Mouse (Mus musculus): ENCODE results near the gene Zfp467. TPM values are rescaled to one million over a fixed set of nuclear protein-coding genes. Genes with fewer than 3 reads are reported as not detected.

The Zfp467 gene
- total RNA-seq, 2 experiments from 2014 or later, result 1.9 TPM; not detected in 1

DNA sequence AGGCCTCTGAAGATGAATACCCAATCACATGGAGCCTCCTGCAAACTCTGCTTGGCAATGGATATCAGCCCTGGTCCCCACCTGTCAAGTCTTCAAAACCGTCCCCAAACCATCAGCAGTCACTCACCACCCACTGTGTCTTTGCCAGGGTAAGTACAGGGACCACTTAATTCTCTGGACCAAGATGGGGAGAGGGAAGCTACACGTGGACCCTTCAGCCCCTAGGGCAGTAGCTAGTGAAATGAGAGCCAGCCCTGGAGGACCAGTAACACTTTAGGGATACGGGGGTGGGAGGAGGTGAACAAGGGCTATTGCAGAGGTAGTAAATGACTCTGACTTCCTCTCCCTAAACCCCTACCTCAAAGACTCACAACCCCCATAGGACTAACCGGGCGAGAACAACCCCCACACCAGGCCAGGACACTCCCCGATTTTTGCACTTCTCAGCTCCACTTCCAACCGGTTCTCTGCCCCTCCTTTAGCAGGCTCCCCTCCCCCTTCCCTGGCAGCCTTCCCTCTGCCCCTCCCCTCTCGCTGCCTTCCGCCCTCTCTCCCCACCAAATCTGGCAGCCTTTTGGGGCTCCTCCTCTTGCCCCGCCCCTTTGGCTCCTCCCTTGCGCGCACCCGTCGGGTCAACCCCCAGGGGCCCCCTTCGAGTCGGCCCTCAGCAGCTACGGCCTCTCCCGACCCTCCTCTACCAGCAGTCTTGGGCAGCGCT lies 1.9 kb downstream of the Zfp467 start:
- ATAC-seq (replicated peaks; ENCODE audit: low FRiP score, poor library complexity, severe bottlenecking), result no peak

- no peak for ATAC-seq (replicated peaks; ENCODE audit: low FRiP score, poor library complexity, severe bottlenecking)
These were observed 5.2 kb downstream of the Zfp467 start for GRCm38 (mm10) chr6:48440306-48441014.

- ATAC-seq (replicated peaks; ENCODE audit: low FRiP score, poor library complexity, severe bottlenecking), result no peak
These were observed 6.0 kb downstream of the Zfp467 start for GRCm38 (mm10) chr6:48439654-48440053.

DNA sequence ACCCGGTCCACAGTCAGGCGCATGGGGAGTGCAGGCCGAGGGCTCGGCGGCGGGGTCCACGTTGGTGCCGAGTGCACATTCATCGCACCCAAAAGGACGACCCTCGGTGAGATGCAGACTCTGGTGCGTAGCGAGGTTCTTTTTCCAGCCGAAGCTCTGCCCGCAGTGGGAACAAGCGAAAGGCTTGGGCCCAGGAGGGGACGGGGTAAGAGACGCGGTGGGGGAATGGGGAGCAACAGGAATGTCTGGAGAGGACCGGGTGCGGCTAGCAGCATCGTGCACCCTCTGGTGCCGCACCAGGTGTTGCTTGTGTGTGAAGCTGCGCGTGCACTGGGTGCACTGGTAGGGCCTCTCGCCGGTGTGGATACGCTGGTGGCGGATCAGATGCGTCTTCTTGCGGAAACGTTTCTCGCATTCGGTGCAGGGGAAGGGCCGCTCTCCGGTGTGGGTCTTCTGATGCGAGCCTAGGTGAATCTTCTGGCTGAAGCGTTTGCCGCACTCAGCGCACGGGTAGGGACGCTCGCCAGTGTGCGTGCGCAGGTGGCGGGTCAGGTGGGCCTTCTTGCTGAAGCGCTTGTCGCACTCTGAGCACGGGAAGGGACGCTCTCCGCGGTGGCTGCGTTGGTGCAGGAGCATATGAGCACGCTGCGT lies 7.0 kb downstream of the Zfp467 start:
- ATAC-seq (replicated peaks; ENCODE audit: low FRiP score, poor library complexity, severe bottlenecking), result no peak

GRCm38 (mm10) chr6:48437679-48438376 lies 7.8 kb downstream of the Zfp467 start:
- ATAC-seq (replicated peaks; ENCODE audit: low FRiP score, poor library complexity, severe bottlenecking), result no peak

- no peak for ATAC-seq (replicated peaks; ENCODE audit: low FRiP score, poor library complexity, severe bottlenecking)
These were observed 9.8 kb downstream of the Zfp467 start for GRCm38 (mm10) chr6:48435706-48436349.

- no peak for ATAC-seq (replicated peaks; ENCODE audit: low FRiP score, poor library complexity, severe bottlenecking)
These were observed 10.5 kb downstream of the Zfp467 start for GRCm38 (mm10) chr6:48435111-48435510.

DNA sequence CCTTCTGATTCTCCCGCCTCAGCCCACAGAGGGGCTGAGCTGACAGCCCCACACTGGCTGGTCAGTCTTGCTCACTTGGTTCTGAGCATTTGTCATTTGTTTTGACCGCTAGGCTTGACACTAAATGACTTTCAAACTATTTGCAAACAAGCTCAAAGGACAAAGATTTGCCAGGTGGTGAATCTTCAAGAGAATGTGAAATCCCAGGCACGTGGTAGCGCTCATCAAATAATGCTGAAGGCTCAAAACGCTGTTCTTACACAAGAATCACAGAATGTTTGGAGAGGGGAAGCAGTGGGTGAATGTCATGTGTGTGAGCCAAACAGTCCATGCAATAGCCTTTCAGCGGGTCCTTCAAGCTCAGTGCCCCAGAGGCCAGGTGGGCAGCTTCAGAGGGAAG lies 11.0 kb downstream of the Zfp467 start:
- no peak for ATAC-seq (replicated peaks; ENCODE audit: low FRiP score, poor library complexity, severe bottlenecking)

DNA sequence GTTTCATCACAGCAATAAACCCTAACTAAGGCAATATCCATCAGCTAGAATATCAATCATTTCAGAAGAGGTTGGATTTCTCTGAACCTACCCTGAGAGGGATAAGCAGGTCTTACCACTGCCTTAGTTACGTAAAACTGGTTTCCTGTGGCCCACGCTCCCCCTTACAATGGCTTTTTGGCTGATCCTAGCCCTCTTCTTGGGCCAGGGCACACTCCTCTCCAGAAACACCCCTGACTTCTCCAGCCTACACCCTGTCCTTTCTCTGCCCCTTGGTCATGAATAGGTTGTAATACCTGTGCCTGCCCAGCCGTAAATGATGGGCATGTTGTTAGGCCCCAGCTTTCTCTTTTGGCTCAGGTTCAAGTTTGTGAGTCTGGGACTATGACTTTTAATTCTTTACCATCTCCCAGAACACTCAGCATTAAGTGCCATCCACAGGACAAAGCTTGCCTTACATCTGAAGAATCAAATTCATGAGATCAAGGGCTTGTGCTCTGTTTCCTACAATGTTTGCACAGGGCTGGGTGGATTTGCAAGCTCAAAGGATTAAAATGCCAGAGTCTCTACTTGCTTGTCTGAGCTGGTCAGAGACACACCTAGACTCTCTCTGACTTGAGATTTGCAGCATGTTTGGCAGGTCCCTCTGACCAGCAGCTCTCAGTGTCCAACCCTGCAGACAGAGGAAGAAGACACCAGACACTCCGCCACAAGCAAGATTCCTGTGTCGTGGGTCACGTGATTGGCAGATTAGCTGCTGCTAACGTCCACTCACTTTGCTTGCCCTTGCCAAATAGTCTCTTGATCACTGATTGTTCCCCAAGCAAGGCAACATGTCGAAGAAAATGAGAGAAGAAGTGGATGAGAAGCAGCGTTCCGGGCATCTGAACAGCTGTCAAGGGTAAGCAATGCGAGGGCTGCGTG lies 12.5 kb downstream of the Zfp467 start:
- no peak for ATAC-seq (replicated peaks; ENCODE audit: low FRiP score, poor library complexity, severe bottlenecking)

GRCm38 (mm10) chr6:48430748-48431147 lies 14.9 kb downstream of the Zfp467 start:
- no peak for ATAC-seq (replicated peaks; ENCODE audit: low FRiP score, poor library complexity, severe bottlenecking)

DNA sequence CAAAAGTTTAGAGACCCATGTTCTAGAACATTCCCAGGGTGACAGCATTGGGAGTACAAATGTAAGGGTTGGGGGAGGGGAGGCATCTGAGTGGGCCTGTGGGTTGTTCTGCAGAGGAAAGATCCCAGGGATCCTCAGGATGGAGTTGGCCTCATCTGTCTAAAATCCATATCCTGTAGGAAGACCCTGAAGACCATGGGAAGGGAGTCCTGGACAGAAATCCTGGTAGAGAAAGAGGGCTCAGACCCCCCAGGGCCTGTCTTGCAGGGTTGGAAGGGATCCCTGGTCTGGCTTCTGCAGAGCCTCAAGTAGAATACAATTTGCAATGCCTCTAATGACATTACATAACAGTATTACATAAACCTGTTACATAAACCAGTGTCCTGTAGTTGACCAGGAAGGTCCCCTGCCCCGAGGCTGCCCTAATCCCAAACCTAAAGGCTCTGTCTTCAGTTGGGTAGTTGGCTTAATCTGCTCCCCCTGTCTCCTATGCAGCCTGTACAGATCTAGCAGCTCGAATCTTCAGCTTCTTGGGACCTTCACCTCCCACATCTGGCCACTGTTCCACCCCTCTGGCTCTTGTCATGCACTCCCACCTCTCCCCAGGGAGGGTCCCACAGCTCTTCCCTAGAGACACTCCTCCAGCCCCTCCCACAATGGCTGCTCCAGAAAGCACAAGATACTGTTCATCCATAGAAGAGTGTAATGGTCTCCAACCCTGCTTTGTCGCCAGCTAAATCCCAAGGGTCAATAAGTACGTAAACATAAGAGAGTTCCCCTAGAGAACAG lies 16.7 kb downstream of the Zfp467 start:
- no peak for ATAC-seq (replicated peaks; ENCODE audit: low FRiP score, poor library complexity, severe bottlenecking)

DNA sequence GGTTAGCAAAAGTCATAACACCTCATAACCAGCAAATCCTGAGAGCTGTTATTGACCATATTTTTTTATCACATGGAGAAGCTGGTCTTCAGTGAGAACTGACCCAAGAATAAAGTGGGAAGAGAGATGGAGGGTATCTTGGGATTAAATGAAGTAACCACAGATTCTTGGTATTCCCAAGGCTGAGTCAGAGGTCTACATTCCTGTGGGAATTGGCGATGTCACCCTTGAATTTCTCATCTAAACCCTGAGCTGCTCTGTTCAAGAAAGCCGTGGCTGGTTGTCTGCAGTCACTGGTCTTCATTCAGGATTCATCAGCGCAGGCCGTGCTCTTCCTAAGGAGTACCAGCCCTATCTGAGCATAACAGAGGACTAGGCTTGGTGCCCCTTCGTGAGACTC lies 18.7 kb downstream of the Zfp467 start:
- ATAC-seq (replicated peaks; ENCODE audit: low FRiP score, poor library complexity, severe bottlenecking), result no peak

GRCm38 (mm10) chr6:48424074-48424473 lies 21.6 kb downstream of the Zfp467 start:
- no peak for ATAC-seq (replicated peaks; ENCODE audit: low FRiP score, poor library complexity, severe bottlenecking)

DNA sequence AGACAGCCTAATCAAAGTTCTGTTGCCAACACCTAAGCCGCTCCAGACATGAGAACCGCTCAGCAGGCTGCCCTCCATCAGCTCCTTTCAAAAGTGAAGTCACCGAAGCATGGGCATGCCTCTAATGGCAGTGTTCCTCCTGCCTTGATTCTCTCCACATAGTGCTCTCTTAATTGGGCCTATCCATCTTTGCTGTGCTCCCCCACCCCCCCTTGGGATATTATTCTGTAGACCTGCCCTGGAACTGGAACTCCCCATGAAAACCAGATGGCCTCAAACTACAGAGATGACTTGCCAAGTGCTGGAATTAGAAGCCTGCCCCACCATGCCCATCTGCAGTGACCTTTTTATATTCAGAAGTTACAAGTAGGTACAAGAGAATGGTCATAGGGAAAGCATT lies 22.3 kb downstream of the Zfp467 start:
- ATAC-seq (replicated peaks; ENCODE audit: low FRiP score, poor library complexity, severe bottlenecking), result no peak

- no peak for ATAC-seq (replicated peaks; ENCODE audit: low FRiP score, poor library complexity, severe bottlenecking)
These were observed 25.0 kb downstream of the Zfp467 start for GRCm38 (mm10) chr6:48420647-48421046.

- no peak for ATAC-seq (replicated peaks; ENCODE audit: low FRiP score, poor library complexity, severe bottlenecking)
These were observed 29.1 kb downstream of the Zfp467 start for GRCm38 (mm10) chr6:48416486-48416885.

- no peak for ATAC-seq (replicated peaks; ENCODE audit: low FRiP score, poor library complexity, severe bottlenecking)
These were observed 30.0 kb downstream of the Zfp467 start for GRCm38 (mm10) chr6:48415636-48416035.

GRCm38 (mm10) chr6:48414886-48415285 lies 30.7 kb downstream of the Zfp467 start:
- no peak for ATAC-seq (replicated peaks; ENCODE audit: low FRiP score, poor library complexity, severe bottlenecking)
